Mouse (Mus musculus) kidney, postnatal 0 days (tissue): ENCODE measurements around the gene Sh3tc1. TPM values are rescaled to one million over a fixed set of nuclear protein-coding genes. Genes with fewer than 3 reads are reported as not detected.

Experiments
- ATAC-seq: fragments of 200-750 bp; cut with Nextera tagmentation; replicated peaks from 2 replicates; pipeline ENCODE4 v1.8.0; 2017; ENCODE audit warnings: low read depth, moderate number of reproducible peaks, moderate TSS enrichment, moderate library complexity; ENCODE audit not compliant: low FRiP score
- DNase-seq: peaks from one replicate; pipeline ENCODE4 v3.0.0-alpha.2; 2016; ENCODE audit warnings: low spot score
- H3K27ac ChIP-seq: fragments of 300-500 bp; sonication (generic); 2 replicates; pipeline ENCODE4 v1.5.1; 2014; ENCODE audit warnings: mild to moderate bottlenecking
- H3K27me3 ChIP-seq: fragments of 300-500 bp; sonication (generic); 2 replicates; pipeline ENCODE4 v1.6.1; 2014; ENCODE audit warnings: low read length, mixed read lengths; ENCODE audit not compliant: insufficient read depth
- H3K36me3 ChIP-seq: fragments of 300-500 bp; sonication (generic); 2 replicates; pipeline ENCODE4 v1.6.1; 2014; ENCODE audit warnings: low read length, mixed read lengths; ENCODE audit not compliant: insufficient read depth
- H3K4me1 ChIP-seq: fragments of 300-500 bp; sonication (generic); replicated peaks from 2 replicates; pipeline ENCODE4 v1.6.1; 2014; ENCODE audit warnings: antibody characterized with exemption, low read length, mixed read lengths; ENCODE audit not compliant: insufficient read depth
- H3K4me2 ChIP-seq: fragments of 300-500 bp; sonication (generic); 2 replicates; pipeline ENCODE4 v1.6.1; 2014; ENCODE audit warnings: mild to moderate bottlenecking, low read length, moderate library complexity, mixed read lengths
- H3K4me3 ChIP-seq: fragments of 300-500 bp; sonication (generic); replicated peaks from 2 replicates; pipeline ENCODE4 v1.5.1; 2014; ENCODE audit warnings: low read depth, low read length
- H3K9ac ChIP-seq: fragments of 300-500 bp; sonication (generic); 2 replicates; pipeline ENCODE4 v1.6.1; 2014; ENCODE audit warnings: low read depth, low read length
- H3K9me3 ChIP-seq: fragments of 300-500 bp; sonication (generic); replicated peaks from 2 replicates; pipeline ENCODE4 v1.6.1; 2016; ENCODE audit warnings: low read length, inconsistent platforms, mixed read lengths
- CTCF ChIP-seq: IDR thresholded peaks from 2 replicates; pipeline ENCODE4 v1.5.1; 2016; ENCODE audit warnings: antibody characterized with exemption, low read depth, mild to moderate bottlenecking, moderate library complexity
- WGBS: fragments of 180-500 bp; shearing (Covaris S2); extraction: QIAGEN DNeasy Blood & Tissue Kit; methylation state at CpG from one replicate; pipeline ENCODE4 v1.1.7; 2014; 5-methylcytosine and 5-hydroxymethylcytosine counted together
- polyA plus RNA-seq: library from polyadenylated mRNA; unstranded; fragments of >200 nt; fragmentation: Nextera tagmentation; extraction: Ambion mirVana; gene quantifications from 2 replicates; pipeline ENCODE4 v1.2.1, GENCODE M21; 2015

Gene Sh3tc1
- polyA plus RNA-seq, 1 experiment from 2014 or later, result 19.0 TPM

DNA sequence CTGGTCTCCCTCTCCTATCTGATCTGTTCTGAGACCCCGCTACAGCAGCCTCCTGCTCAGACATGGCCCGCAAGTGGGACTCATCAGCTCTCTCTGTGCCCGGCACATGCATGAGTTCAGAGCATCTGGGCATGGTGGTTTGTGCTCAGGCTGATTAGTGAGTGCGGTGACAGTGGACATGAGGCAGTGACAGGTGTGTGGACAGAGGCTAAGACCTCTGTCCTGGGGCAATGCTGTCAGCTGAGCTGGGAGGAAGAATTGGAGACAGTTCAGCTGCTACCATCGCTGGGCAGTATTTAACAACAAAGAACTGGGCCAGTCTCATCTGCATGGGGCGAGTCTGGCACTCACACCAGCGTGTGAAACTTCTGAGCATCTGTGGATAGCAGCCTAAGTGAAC lies 62.8 kb downstream of the Sh3tc1 start:
- Histone ChIP-seq H3K27me3 (0 out of 2 replicates have a peak, but pooled peaks cover 10% of the 10 kb centered on the region), H3K9ac (no peak overlapping the region), H3K36me3 (no peaks in the 10 kb centered on the region), H3K4me2 (no peak overlapping the region), H3K9me3 (no peaks in the 10 kb centered on the region), H3K4me3 (no peak overlapping the region), H3K4me1 (peaks cover 25% of the 10 kb centered on the region), H3K27ac (no peak overlapping the region)
- TF ChIP-seq CTCF, result no peak
- no peak for DNase-seq
- WGBS, result 86% methylated on average over 7 of the region's 7 CpGs
- no peak for ATAC-seq

DNA sequence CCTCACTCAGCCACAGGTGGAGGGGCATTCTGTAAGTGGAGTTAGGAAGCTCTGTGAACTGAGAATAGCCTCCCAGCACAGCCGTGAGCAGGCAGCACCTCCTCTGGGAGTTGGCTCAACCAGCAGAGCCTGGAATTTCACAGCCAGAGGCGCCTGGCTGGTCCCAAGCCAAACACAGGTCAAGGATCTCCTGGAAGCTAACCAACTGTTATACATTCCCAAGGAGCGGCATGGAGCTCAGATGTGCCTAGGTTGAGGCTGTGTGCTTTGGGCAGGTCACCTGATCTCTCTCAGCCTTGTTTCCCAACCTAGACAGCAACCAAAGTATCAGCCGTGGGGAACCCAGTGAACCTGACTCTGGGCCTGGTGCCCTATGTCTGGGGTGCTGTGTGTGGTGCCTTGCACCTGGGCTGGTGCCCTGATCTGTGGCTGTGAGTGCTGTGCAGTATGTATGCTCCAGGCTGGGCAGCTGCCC lies 65.7 kb downstream of the Sh3tc1 start:
- Histone ChIP-seq H3K4me2 (no peak overlapping the region), H3K9ac (no peak overlapping the region), H3K9me3 (no peaks in the 10 kb centered on the region), H3K27me3 (0 out of 2 replicates have a peak, but pooled peaks cover 10% of the 10 kb centered on the region), H3K27ac (peak overlapping the region; percentile 78), H3K36me3 (no peaks in the 10 kb centered on the region), H3K4me1 (peaks cover 40% of the 10 kb centered on the region), H3K4me3 (no peak overlapping the region)
- DNase-seq (peak; percentile 44), ATAC-seq (peak; percentile 52)
- 22% methylated on average over 4 of the region's 4 CpGs for WGBS
- TF ChIP-seq CTCF, result 0 out of 2 replicates have a peak, but pooled peaks have one; percentile 5

GRCm38 (mm10) chr5:35673086-35673485 lies 66.7 kb downstream of the Sh3tc1 start:
- DNase-seq (peak; percentile 93), ATAC-seq (peak; percentile 34; the same call in 1 of the 2 replicates)
- peaks cover 34% of the 10 kb centered on the region for H3K4me1 ChIP-seq

DNA sequence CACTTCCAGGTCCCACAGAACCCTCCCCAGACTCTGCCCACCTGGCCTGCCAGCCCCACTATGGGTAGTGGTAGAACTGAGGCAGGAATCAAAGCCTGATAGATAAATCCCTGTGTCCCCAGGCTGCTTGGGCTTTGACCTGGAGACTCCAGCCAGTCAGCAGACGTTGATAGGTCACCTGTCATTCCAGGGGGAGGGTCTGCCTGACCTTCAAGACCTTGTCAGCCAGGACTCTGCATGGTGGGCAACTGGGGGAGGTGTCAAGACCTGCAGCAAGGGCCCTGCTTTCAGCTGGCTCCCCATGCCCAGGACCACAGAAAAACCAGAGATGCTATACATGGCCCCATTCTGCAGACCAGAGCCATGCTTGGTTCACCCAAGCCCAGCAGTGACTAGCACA lies 67.2 kb downstream of the Sh3tc1 start:
- peak overlapping the region; percentile 72 for H3K27ac ChIP-seq
- H3K4me2 ChIP-seq, result no peak overlapping the region
- no peaks in the 10 kb centered on the region for H3K36me3 ChIP-seq
- 31% methylated on average over 1 of the region's 1 CpGs for WGBS
- DNase-seq, result no peak
- H3K9ac ChIP-seq, result no peak overlapping the region
- H3K27me3 ChIP-seq, result no peaks in the 10 kb centered on the region
- ATAC-seq, result 0 out of 2 replicates have a peak, but pooled peaks have one; percentile 1
- TF ChIP-seq CTCF, result no peak
- H3K4me1 ChIP-seq, result peaks cover 34% of the 10 kb centered on the region
- no peaks in the 10 kb centered on the region for H3K9me3 ChIP-seq
- H3K4me3 ChIP-seq, result no peak overlapping the region

More at GRCm38 (mm10) chr5:35673086-35673485, 66.7 kb downstream of the Sh3tc1 start:
- H3K27me3 ChIP-seq, result 0 out of 2 replicates have a peak, but pooled peaks cover 3% of the 10 kb centered on the region
- H3K4me2 ChIP-seq, result no peak overlapping the region
- no peaks in the 10 kb centered on the region for H3K9me3 ChIP-seq
- no peak; the same call in 1 of the 2 replicates for TF ChIP-seq CTCF
- no peaks in the 10 kb centered on the region for H3K36me3 ChIP-seq
- peak overlapping the region; percentile 78 for H3K27ac ChIP-seq
- no peak overlapping the region for H3K9ac ChIP-seq
- 44% methylated on average over 7 of the region's 7 CpGs for WGBS
- no peak overlapping the region for H3K4me3 ChIP-seq

DNA sequence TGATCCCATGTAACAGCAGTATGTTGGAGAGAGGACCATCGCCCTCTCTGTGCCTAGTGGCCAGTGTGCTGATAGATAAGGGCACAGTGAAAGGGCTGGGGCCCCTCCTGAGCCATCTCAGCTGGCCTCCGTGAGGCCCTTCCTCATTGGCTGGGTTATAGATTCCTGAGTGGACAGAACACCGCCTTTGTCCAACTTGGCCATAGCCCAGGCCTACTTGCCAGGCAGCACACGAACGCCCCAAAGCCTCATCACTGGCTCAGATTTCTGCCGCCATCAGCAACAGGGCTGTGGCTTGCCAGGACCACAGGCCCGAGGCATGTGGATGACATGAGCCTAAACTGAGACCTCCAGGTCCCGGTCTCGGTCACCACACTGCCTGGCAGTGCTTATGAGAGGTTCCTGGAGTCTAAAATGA lies 68.3 kb downstream of the Sh3tc1 start:
- Histone ChIP-seq H3K27ac (no peak overlapping the region), H3K36me3 (no peaks in the 10 kb centered on the region), H3K9ac (no peak overlapping the region), H3K4me1 (peaks cover 34% of the 10 kb centered on the region), H3K4me3 (no peak overlapping the region), H3K27me3 (no peaks in the 10 kb centered on the region), H3K4me2 (no peak overlapping the region), H3K9me3 (no peaks in the 10 kb centered on the region)
- peak; percentile 25 for DNase-seq
- ATAC-seq, result no peak
- 59% methylated on average over 9 of the region's 9 CpGs for WGBS
- TF ChIP-seq CTCF, result no peak

GRCm38 (mm10) chr5:35670412-35670801 lies 69.4 kb downstream of the Sh3tc1 start:
- Histone ChIP-seq H3K4me3 (no peak overlapping the region), H3K9me3 (no peaks in the 10 kb centered on the region), H3K36me3 (no peaks in the 10 kb centered on the region), H3K4me2 (no peak overlapping the region), H3K4me1 (peaks cover 34% of the 10 kb centered on the region), H3K27ac (peak overlapping the region; percentile 70), H3K9ac (no peak overlapping the region), H3K27me3 (no peaks in the 10 kb centered on the region)
- TF ChIP-seq CTCF, result no peak
- peak; percentile 66 for DNase-seq
- 40% methylated on average over 6 of the region's 6 CpGs for WGBS
- ATAC-seq, result peak; percentile 14; the same call in 1 of the 2 replicates
